Mouse (Mus musculus): ENCODE data around the gene Kif18b.

The Kif18b gene

DNA sequence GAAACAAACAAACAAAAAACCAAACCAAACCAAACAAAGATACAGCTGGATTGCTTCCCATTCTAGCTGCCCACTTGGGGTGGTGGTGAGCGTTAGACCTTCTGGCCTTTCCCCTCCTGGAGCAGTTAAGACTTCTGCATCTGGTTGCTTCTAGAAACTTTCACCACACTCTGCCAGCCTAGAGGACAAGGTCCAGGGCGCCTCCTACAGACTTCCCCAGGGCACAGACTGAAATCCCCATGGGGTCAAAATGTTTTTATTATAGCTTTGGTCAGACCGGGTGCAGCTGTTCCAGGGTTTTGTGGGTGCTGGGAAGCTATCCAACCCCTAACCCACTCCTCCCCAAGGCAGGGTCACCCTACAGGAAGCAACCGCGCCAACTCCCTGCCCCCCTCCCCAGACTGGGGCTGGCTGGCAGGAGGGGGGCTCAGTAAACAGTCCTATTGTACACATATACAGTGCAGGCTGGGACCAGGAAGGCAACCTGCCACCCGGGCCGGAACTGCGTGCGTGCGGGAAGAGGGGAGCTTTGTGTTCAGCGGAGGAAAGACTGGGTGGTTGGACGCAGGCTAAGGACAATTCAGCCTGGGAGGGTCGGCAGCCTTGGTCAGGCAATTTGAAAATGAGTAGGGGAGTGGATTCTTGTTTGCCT lies 14.2 kb upstream of the Kif18b start:
- DNase-seq (ENCODE audit: low spot score in 2 of 2), result no peak

DNA sequence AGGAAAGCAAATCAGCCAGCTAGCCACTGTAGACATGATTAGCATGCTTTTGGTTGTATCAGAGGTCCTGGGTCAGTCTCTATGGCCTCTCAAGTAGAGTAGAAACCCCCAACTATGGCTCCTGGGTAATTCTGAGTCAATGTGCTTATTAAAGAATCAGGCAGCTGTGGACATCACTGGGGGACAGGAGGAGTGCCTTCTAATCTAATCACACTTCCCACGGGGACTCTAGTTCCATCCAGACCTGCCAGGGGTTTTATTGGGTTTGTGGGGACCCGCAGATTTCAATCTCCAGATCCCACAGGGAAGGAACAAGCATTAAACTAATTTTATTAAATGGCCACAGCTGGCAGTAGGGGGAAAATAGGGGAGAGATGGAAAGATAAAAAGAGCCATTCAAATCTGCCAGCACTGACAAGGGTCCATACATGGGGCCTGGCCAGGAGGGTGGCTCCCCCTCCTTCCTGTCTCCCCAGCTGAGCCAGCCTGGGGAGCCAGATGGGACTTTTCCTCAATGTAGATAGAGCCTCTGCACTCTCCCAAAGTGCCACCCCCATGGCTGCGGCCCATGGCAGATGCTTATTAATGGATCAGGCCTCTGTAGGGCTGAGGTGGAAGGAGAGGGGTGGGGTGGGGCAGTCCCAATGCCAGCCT lies 12.7 kb upstream of the Kif18b start:
- DNase-seq (ENCODE audit: low spot score in 2 of 2), result no peak

DNA sequence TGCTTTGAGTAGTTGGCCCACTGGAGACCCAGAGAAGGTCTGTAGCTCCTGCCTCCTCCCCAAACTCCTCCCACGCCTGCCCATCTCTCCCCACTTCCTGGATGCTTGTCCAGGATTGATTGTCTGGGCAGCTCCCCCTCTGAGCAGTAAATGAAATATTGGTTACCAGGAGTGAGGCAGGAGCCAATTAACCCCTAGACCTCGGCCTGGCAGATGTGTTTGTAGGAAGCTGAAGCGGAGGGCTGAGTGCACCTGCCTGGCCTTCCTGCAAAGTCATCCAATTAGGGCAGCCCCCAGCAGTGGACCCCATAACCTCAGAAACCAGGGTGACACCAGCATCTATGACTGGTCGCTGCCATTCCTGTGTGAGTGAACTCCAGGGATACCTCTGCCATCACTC lies 11.3 kb upstream of the Kif18b start:
- DNase-seq (ENCODE audit: low spot score in 2 of 2), result no peak

DNA sequence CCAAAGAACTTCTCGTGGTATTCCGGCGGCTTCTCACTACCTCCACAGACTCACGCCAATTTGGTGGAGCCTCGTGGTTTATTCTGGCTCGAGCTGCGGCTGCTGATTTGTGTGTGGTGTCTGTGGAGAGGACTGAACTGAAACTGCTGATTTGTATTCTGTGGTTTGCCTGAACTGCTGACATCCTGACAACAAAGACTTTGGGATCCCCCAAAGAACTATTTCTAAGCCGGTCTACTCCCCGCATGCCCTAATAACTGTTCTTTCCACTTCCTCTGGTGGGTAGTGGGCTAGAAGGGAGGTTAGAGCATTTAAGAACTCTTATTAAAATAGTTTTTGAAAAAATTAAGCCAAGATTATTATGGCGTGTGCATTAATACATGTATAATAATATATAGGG lies 5.7 kb upstream of the Kif18b start:
- no peak for DNase-seq (ENCODE audit: low spot score in 2 of 2)

DNA sequence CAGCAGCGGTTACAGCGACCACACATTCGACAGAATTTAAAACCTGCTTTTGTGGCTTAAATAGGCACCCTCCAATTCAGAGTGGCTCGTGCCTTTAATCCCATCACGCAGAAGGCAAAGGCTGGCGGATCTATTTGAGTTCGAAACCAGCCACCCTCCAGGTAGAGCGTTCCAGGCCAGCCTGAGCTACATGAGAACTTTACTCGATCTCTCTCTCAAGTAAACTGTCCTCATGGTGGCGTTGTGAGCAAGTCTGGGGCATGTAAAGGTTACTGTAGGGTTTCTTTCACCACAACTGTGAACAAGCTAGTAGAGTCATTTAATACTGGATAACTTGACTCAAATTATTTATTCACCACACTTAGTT lies 410 bp upstream of the Kif18b start:
- no peak for DNase-seq (ENCODE audit: low spot score in 2 of 2)

DNA sequence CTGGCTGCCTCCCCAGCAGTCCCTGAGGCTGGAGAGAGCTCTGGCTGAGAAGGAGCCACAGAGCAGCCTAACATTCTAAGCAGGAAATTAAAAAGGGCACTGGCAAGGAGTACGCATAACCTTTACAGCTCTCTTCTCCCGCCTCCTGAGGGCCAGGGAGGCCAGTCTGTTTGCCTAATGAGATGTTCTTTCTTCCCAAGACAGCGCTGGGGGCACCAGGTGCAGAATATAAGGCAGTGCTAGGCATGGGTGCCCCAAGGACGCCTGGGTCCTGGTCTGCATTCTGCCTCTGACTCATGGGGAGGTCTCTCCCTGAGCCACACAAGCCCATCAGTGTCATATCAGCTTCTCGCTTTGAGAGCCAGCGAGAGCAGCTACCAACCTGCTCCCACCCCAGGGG lies 3.4 kb downstream of the Kif18b start:
- DNase-seq (ENCODE audit: low spot score in 2 of 2), result no peak

DNA sequence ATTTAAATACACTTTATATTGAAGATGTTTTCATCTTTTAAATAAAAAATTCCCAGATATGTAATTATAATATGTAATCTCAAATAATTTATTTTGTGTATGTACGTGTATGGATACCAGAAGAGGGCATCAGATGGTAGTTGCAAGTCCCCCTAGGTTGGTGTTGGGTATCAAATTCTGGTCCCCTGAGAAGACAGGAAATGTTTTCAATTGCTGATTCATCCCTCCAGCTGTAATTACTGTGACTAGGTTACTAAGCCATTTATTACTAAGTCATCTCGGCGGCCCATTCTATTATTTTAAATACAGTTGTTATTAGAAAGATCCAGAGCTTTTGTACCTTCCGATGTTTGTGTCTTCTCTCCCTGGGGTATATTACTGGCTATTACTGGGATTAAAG lies 6.8 kb downstream of the Kif18b start:
- no peak for DNase-seq (ENCODE audit: low spot score in 2 of 2)

DNA sequence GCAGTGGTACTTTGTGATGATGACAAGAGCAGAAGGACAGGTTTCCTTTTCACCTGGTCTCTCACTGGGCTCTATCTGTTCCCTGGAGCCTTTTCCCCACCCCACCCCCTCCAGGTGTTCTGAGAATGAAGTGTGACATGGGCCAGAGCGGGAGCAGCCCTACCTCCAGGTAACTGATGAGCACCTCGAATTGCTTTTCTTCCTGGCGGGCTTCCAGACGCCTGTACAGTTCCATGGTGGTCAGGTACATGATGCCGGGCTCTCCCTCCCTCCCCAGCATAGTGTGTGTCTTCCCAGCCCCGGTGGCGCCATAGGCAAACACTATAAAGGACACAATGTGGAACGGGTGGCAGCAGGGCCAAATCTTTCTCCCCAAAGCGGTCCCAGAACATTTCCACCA lies 9.5 kb downstream of the Kif18b start:
- DNase-seq (ENCODE audit: low spot score in 2 of 2), result no peak

DNA sequence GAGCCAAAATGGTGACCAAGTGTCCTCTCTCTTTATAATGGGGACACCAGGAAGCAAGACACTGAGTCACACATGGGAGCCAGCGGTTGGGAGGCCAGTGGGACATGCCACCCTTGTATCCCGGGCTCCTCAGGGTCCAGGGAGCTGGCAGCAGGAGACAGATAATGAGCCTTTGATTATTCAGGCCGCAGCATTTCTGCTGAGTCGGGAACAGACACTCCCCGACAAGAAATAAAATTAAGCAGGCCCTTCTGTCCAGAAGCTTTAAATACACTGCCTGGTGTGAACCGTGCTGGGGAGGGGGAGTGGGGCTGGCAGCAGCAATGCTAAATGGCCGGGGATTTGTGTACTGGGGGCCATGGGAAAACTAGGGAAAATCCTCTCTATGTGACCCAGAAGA lies 13.5 kb downstream of the Kif18b start:
- DNase-seq (ENCODE audit: low spot score in 2 of 2), result no peak

DNA sequence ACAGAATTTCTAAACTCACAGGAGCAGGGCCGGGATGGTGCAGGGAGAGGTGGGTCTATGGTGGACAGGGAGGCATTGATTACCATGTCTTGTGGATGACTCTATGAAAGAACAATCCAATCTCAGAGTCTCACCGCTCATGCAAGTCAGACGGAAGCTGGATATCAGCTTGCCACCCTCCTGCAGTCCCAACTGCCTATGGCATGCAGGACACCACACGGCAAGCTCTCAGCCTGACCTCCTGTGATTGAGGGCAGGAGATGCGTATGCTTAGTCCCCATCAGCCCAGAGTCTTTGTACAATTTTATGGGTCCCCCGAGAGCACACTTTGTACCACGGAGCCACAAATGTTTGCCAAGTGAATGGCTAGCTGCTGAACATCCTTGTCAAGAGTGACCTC lies 21.3 kb downstream of the Kif18b start:
- no peak for DNase-seq (ENCODE audit: low spot score in 2 of 2)

DNA sequence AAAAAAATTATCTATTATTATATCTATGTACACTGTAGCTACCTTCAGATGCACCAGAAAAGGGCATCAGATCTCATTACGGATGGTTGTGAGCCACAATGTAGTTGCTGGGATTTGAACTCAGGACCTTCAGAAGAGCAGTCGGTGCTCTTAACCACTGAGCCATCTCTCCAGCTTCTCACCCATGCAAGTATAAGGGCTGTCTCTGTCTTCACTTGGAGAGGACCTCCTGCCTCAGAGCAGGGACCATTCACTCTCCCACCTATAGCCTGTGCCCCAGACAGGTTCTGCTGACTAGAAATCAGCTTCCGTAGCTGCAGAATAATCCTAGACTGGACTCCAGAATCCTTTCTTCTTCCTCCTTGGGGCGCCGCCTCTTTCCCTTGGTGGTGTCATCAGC lies 22.8 kb downstream of the Kif18b start:
- no peak for DNase-seq (ENCODE audit: low spot score in 2 of 2)

DNA sequence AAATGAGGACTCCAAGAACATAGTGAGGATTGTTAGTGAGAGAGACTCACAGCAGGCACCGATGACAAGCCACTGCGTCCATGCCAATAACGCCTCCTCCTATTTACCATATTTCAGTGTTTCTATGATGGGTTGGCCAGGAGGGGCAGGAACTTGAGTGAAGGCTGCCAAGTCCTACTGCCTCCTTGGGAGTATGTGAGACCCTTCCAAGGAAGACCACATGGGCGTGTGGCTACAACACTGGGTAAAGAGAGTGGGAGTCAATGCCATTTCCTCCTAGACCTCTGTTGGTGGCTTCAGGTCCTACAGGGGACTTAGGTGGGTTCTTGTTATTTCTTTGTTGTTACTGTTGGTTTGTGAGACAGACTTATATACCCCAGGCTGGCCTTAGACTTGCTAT lies 23.7 kb downstream of the Kif18b start:
- DNase-seq (ENCODE audit: low spot score in 2 of 2), result no peak

DNA sequence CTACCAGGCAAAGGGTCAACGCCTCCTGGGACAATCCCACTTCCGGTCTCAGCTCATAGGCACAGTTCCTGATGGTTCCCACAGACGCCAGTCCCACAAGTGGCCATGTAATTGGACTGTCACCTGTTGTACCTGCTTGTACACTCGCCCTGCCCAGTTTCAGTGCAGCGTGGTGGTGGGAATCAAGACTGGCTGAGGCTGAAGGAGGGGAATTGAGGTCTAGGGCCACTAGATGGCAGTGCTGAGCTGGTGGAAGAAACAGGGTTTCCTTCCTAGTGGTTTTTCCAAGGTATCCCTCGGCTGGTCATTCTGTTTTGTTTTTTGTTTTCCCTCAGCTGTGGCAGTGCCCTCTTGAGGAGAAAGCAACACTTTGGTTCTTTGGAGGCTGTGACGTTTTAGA lies 24.2 kb downstream of the Kif18b start, which contains the start of gene Gfap:
TSS of gene Gfap (minus strand) at position 150 of the 400 bp plus-strand sequence.
- peak; percentile 64 to 87 for DNase-seq (ENCODE audit: low spot score in 2 of 2)

DNA sequence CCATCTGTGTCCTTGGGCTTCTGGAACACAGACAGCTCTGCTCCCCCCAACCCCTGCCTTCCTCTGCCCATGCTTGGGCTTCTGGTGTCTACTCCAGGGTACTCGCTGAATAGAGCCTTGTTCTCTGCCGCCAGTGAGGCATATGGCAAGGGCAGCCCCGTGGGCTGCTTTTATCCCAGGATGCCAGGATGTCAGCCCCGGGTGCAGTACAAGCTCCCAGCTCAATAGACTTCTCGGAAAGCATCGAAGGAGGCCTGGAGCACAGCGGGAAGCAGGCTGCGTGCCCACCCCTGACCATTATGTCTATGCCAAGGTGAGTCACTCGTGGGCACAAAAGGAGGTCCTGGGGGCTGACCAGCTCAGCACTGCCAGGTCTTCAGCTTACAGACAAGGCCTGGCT lies 26.5 kb downstream of the Kif18b start:
- no peak for DNase-seq (ENCODE audit: low spot score in 2 of 2)

DNA sequence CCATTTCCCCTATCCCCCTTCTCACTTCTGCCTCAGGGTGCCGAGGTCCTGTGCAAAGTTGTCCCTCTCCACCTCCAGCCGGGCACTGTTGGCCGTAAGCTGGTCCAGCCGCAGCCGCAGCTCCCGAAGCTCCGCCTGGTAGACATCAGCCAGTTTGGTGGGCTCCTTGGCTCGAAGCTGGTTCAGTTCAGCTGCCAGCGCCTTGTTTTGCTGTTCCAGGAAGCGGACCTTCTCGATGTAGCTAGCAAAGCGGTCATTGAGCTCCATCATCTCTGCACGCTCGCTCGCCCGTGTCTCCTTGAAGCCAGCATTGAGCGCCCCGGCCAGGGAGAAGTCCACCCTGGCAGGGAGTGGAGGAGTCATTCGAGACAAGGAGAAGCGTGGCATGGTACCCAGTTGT lies 28.3 kb downstream of the Kif18b start:
- no peak for DNase-seq (ENCODE audit: low spot score in 2 of 2)

DNA sequence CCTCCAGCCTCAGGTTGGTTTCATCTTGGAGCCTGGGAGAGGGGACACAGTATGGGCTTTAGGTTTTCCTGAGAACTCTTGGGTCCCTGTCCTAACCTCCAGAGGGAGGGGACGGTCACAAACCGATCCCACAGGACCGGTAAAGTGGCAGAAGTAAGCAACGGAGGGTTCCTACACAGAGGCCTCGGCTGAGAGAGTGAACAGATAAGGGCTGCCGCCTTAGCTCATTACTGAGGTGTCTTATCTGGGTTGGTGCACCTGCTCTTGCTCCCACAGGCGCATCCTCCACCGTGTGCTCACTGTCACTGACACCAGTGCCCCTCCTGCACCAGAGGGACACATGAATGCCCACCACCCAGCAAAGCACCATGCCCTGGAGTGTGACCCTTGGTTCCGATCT lies 29.1 kb downstream of the Kif18b start:
- DNase-seq (ENCODE audit: low spot score in 2 of 2), result no peak

DNA sequence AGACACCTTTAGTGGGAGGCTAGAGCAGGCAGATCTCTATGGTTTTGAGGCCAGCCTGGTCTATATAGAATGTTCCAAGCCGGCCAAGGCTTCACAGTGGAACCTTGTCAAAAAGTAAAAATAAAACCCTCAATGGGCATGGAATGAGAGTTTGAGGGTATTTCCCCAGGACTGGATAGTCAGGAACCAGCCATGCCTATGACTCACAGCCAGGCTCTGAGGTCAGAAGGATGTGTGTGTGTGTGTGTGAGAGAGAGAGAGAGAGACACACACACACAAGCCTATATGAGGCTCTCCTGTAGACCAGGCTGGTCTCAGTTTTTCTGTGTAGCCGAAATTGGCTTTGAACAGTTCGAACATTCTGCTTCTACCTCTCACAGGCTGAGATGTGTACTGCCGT lies 30.2 kb downstream of the Kif18b start:
- DNase-seq (ENCODE audit: low spot score in 2 of 2), result no peak

DNA sequence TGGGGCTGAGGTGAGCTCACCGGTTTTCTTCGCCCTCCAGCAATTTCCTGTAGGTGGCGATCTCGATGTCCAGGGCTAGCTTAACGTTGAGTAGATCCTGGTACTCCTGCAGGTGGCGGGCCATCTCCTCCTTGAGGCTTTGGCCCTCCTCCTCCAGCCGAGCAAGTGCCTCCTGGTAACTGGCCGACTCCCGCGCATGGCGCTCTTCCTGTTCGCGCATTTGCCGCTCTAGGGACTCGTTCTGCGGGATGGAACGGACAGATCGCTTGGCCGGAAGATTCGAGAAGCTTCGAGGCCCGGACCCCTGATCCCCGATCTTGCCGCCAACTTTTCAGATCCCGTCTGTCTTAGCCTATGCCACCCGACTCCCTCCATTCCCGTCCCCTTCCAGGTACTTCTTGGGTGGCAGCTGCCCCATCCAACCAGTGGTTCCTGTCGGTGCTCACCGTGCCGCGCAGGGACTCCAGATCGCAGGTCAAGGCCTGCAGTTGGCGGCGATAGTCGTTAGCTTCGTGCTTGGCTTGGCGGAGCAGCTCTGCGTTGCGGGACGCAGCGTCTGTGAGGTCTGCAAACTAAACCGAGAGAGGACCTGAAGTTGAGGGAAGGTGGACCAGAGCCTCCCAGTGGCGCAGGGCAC lies 31.8 kb downstream of the Kif18b start:
- DNase-seq (ENCODE audit: low spot score in 2 of 2), result peak; percentile 72 to 77

DNA sequence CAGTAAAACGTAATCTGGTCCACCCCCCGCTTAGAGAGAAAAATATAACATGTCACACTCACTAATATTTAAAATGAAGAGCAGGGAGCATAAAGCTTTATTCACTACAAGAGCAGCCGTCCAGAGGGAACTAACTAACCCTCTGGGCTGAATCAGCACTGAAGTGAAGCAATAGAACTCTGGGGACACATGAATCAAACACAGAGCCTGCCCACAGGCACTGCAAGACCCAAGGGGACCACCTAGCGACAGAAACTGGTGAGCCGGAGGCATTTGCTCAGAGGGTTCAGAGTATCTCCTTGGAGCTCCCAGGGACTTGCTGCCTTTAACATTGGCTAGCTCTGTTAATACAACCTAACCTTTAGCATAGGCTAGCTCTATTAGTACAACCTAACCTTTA lies 34.8 kb downstream of the Kif18b start:
- no peak for DNase-seq (ENCODE audit: low spot score in 2 of 2)

DNA sequence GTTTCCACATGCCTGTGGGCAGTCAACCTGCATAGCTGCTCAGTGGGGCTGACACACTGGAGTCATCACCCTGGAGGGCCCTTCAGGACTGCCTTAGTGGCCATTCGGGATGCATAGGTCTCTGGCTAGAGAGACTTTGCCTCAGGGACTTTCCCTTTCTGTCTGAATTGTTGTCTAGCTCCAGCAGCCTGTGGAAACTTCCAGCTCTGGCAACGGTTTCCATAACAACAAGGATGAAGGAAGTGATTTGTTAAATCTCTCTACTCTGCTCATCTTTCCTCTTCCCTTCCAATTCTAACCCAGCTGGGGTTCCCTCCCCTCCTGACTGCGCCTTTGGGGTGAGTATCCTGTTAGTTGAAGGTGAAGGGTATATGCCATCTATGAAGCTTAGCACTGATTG lies 36.8 kb downstream of the Kif18b start:
- no peak for DNase-seq (ENCODE audit: low spot score in 2 of 2)

DNA sequence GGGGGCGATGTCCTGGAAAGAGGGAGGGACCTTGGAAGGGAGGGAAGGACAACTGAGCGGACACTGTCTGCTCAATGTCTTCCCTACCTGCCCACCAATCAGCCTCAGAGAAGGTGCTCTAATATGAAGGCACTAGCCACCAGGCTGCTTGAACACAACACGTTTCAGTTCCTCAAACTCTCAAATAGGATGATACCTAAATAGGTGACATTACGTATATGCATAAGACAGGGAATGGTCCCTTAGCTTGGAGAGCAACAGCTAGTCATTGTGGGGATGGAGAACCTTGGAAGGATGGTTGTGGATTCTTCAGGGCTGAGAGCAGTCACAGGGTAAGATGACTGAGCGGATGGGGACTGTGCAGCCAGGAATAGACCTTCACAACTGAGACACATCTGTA lies 37.5 kb downstream of the Kif18b start:
- DNase-seq (ENCODE audit: low spot score in 2 of 2), result no peak

DNA sequence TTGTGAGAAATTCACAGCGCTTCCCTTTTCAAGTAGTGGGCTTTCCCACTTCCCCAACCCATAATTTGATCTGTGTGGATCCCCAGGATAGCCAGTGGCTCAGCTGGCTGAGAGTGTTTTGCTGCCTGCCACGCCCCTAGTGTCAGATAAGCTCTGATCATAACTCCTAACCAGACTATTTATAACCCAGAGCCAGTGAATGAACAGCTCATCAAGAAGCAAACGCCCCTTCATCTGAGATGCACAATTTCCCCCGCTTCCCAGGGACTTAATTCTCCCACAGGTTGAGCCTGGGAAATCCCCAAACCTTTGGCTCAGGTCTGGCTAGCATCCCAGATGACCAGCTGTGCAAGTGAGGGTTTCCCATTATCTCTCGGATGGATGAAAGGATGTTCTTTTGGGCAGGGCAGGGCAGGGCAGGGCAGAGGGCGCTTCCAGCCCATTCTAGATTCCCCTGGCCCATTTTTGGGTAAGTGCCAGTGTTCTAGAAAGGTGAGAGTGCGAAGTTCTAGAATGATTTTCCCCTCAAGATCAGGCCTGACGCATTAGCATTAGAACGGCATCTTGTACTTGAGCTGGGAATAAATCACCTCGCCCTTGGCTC lies 40.2 kb downstream of the Kif18b start, which contains the start of gene Fam187a:
TSS of gene Fam187a (plus strand) at position 554 of the 604 bp plus-strand sequence.
- no peak for DNase-seq (ENCODE audit: low spot score in 2 of 2)
